Mouse (Mus musculus) heart, adult 2 months (tissue): Measurements from ENCODE around the gene Eif1.

Experiments
- CTCF ChIP-seq: fragments of 200-600 bp; IDR thresholded peaks from 2 replicates; pipeline ENCODE4 v1.8.1; 2022; ENCODE audit warnings: antibody characterized with exemption, mild to moderate bottlenecking, moderate library complexity
- EP300 ChIP-seq: fragments of 200-500 bp; IDR thresholded peaks from 2 replicates; pipeline ENCODE4 v1.6.1; 2011; ENCODE audit warnings: low read depth, low read length, control low read depth; ENCODE audit not compliant: insufficient read depth

DNA sequence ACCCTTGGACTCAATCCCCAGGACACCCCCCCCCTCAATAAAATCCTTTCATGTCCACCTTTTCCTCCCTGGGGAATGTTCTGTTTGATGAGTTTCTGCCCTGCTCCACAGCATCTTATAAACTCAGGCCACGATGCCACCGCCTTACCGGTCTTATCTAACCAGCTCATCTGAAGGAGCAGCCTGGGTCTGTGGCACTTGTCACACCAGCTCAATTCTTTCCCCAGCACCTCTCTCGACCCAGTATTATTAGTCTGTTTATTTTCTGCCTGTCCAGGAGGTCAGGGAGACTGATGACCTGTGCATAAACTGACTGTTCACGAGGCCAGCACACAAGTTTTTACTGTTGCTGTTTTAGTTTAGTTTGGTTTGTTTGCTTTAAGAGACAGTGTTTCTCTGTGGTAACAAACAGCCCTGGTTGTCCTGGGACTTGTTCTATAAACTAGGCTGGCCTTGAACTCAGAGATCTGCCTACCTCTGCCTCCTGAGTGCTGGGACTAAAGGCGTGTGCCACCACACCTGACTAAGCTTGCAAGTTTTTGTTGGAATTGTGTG lies 1.8 kb upstream of the Eif1 start:
- no peak for TF ChIP-seq CTCF
- no peak for TF ChIP-seq EP300
